Mouse (Mus musculus): ENCODE data around the gene Tvp23a. TPM values are rescaled to one million over a fixed set of nuclear protein-coding genes. Genes with fewer than 3 reads are reported as not detected.

Gene Tvp23a
- polyA plus RNA-seq (2014; fragmentation: Illumina TruSeq; extraction: RNeasy Lipid Tissue Mini Kit (QIAGEN cat#74804); ENCODE audit: low read depth, low replicate concordance): 0.58 TPM

DNA sequence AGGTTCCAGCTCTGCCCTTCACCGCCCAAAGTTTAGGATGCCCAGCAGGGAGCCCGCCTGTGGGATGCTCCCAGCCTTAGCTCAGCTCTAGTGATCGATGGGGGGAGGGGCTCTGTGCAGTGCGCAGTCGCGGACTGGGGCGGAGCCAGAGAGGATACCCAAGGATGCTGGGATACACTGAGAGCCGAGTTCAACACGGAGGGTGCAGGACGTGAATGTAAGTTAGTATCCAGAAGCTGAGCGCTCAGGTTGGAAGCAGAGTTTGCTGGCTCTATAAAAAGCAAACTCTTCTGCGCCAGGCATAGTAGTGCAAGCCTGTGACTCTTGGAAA, at the start of gene Tvp23a:
Tvp23a (minus strand) TSS at position 99 of the 331 bp plus-strand sequence.

DNA sequence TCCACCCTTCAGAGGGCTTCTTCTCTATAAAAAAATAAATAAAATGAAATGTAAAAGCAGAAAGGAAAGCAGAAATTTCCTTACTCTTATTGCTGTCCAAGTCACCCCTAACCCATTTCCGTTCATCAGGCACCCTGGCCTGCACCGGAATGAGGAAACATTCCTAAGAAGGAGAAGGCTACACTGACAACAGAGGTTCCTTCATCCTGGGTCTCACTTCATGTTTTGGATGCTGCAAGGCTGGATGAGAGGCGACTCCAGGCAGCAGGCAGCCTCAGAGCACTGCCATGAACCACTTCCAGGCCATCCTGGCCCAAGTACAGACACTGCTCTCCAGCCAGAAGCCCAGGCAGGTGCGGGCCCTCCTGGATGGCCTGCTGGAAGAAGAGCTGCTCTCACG, 32.7 kb upstream of the Tvp23a start, which contains the start of gene Ciita:
Ciita (plus strand) TSS at position 203 of the 400 bp plus-strand sequence.

DNA sequence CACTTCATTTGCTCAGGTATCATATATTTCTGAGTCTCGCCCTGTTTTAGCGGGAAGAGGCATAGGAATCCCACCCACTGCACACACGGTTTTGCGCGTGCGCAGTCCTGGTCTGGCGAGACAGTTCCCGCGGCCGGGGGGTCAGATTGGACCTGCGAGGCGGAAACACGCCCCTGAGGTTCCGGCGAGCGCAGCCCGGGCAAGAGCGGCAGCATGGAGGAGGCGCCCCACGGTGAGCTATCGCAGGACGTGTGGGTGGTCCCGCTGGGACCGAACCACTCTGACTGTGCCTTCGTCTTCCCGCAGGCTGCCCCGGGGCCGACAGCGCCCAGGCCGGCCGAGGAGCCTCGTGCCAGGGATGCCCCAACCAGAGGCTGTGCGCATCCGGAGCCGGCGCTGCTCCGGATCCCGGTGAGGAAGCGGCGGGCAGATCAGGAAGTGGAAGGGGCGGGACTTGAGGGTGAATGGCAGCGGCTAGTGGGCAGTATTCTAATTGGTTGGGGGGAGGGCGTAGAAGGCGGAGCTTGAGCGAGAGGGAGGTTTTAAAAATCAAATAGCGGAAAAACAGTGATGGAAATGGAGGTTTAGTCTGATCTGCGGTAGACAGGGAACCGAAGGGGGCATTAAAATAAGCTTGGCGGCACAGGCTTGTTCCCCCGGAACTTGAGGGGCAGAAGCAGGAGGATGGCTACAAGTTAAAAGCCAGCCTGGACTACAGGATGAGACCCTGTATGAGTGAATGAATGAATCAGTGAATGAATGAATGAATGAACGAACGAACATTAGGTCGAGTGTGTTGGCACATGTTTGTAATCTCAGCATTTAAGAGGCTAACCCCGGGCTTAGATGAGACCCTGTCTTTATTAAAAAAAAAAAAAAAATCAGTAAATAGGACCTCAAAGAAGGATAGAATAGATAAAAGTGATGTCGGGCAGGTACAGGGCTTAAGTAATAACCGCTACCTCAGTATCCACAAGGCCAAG, 35.1 kb downstream of the Tvp23a start, which contains the start of gene Nubp1:
Nubp1 (plus strand) TSS at position 185 of the 983 bp plus-strand sequence.

DNA sequence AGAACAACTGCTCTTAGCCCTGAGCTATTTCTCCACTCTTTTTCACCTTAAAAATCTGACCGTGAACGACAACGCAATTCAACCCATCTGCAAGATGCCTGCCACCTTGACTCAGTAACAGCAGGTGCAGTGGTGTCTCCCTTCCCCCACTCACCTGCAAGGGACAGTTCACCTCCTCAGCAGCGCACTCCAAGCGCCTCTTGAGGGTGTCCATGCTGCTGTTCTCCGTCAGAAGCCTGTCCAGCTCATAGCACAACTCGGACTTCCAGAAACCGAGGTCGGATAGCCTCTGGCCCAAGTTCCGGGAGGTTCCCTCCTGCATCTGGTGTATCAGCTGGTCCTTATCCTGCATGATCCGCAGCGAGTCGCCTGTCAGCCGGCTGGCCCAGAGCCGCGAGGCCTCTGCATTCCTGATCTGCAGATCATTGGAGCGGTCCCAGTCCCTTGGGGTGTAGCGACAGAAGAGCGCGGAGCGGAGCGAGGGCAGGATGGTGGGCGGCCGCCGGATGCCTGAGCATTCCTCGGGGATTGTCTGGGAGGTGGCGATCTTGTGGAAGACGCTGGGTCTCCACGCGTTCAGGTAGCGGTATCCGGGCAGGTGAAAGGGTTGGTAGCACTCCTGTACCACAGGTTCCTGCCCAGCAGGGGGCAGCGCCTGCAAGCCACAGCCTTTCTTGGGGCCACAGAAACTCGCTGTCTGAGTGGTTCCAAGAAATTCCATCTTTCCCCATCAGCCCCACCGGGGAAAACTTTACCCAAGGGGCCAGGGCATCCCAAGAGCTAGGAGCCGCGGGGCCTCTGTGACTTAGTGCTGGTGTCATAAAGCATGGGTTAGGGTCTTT, 52.2 kb downstream of the Tvp23a start, which contains the start of gene Tekt5:
Tekt5 (minus strand) TSS at position 792 of the 842 bp plus-strand sequence.

Other genes with a start within 250 kb of the Tvp23a start
- 5.5 TPM for gene Emp2, start 133.4 kb downstream of the Tvp23a start, polyA plus RNA-seq (2014; fragmentation: Illumina TruSeq; extraction: RNeasy Lipid Tissue Mini Kit (QIAGEN cat#74804); ENCODE audit: low read depth, low replicate concordance)
- not detected for gene Tekt5, start 51.9 kb downstream of the Tvp23a start, polyA plus RNA-seq (2014; fragmentation: Illumina TruSeq; extraction: RNeasy Lipid Tissue Mini Kit (QIAGEN cat#74804); ENCODE audit: low read depth, low replicate concordance)
- gene Nubp1, start 35.4 kb downstream of the Tvp23a start, polyA plus RNA-seq (2014; fragmentation: Illumina TruSeq; extraction: RNeasy Lipid Tissue Mini Kit (QIAGEN cat#74804); ENCODE audit: low read depth, low replicate concordance): 4.7 TPM
- 0.23 TPM for gene Ciita, start 32.7 kb upstream of the Tvp23a start, polyA plus RNA-seq (2014; fragmentation: Illumina TruSeq; extraction: RNeasy Lipid Tissue Mini Kit (QIAGEN cat#74804); ENCODE audit: low read depth, low replicate concordance)
- 1.7 TPM for gene Dexi, start 95.7 kb upstream of the Tvp23a start, polyA plus RNA-seq (2014; fragmentation: Illumina TruSeq; extraction: RNeasy Lipid Tissue Mini Kit (QIAGEN cat#74804); ENCODE audit: low read depth, low replicate concordance)
- 18.7 TPM for gene Clec16a, start 98.0 kb upstream of the Tvp23a start, polyA plus RNA-seq (2014; fragmentation: Illumina TruSeq; extraction: RNeasy Lipid Tissue Mini Kit (QIAGEN cat#74804); ENCODE audit: low read depth, low replicate concordance)